ENCODE assay signal across 13 mouse cellular contexts in genomic region chr9:58246083-58246591, GRCm38 (mm10). TPM values are rescaled to one million over a fixed set of nuclear protein-coding genes. Genes with fewer than 3 reads are reported as not detected.
DNase-seq lines count a peak whose midpoint lies in the region; ATAC-seq and TF ChIP-seq lines count a peak whose summit lies in the region.
"Had no signal": no experiment of that assay in that cellular context is flagged by ENCODE, and none has a peak within 500 bp of the region (broad histone marks: within the 10 kb centered on the region; RNA-seq: fewer than 3 reads in every experiment).

No protein-coding gene starts in this region.

- no peak for TF ChIP-seq EP300 in stomach, postnatal 0 days (optimal IDR thresholded peaks at IDR 0.05)

- ATAC-seq in liver, embryonic 13.5 days (ENCODE audit: low read depth): peak; percentile 52
- no peak for ATAC-seq in stomach, postnatal 0 days (ENCODE audit: low FRiP score, low TSS enrichment)
- ATAC-seq in forebrain, embryonic 13.5 days: no peak

- H3K27me3 ChIP-seq in liver, embryonic 13.5 days: no peaks in the 10 kb centered on the region
- H3K27me3 ChIP-seq in stomach, postnatal 0 days (ENCODE audit: control insufficient read depth, insufficient read depth, low read length): no peaks in the 10 kb centered on the region
- H3K27me3 ChIP-seq in forebrain, embryonic 13.5 days: no peaks in the 10 kb centered on the region
- H3K27me3 ChIP-seq: limb, embryonic 15.5 days; midbrain, embryonic 12.5 days had no signal

- no peak for TF ChIP-seq CTCF in stomach, postnatal 0 days (IDR thresholded peaks at IDR 0.05; ENCODE audit: low read depth)

- H3K4me2 ChIP-seq in liver, embryonic 13.5 days: peak overlapping the region; percentile 95
- no peak overlapping the region for H3K4me2 ChIP-seq in stomach, postnatal 0 days (replicated peaks; ENCODE audit: low read depth)
- H3K4me2 ChIP-seq in forebrain, embryonic 13.5 days: no peak overlapping the region

- WGBS in liver, embryonic 13.5 days (ENCODE audit: insufficient replicate concordance): 11% methylated on average over 4 of the region's 4 CpGs
- WGBS in stomach, postnatal 0 days: 59% methylated on average over 4 of the region's 4 CpGs
- WGBS in forebrain, embryonic 13.5 days: 73% methylated on average over 4 of the region's 4 CpGs

- peaks cover 79% of the 10 kb centered on the region for H3K4me1 ChIP-seq in liver, embryonic 13.5 days (replicated peaks)
- peaks cover 7% of the 10 kb centered on the region for H3K4me1 ChIP-seq in stomach, postnatal 0 days (replicated peaks; ENCODE audit: control insufficient read depth, insufficient read depth)
- peaks cover 51% of the 10 kb centered on the region for H3K4me1 ChIP-seq in forebrain, embryonic 13.5 days

- H3K27ac ChIP-seq in liver, embryonic 13.5 days: peak overlapping the region; percentile 97
- no peak overlapping the region for H3K27ac ChIP-seq in stomach, postnatal 0 days (replicated peaks)
- no peak overlapping the region for H3K27ac ChIP-seq in forebrain, embryonic 13.5 days
- H3K27ac ChIP-seq: midbrain, embryonic 12.5 days had no signal

- H3K9ac ChIP-seq in liver, embryonic 13.5 days: peak overlapping the region; percentile 92
- 0 out of 2 replicates have a peak overlapping the region, but pooled peaks have one; percentile 23 for H3K9ac ChIP-seq in stomach, postnatal 0 days (ENCODE audit: low read length)
- H3K9ac ChIP-seq in forebrain, embryonic 13.5 days: no peak overlapping the region
- H3K9ac ChIP-seq: limb, embryonic 15.5 days; midbrain, embryonic 12.5 days had no signal

- peak overlapping the region; percentile 82 for H3K4me3 ChIP-seq in liver, embryonic 13.5 days (replicated peaks)
- no peak overlapping the region for H3K4me3 ChIP-seq in stomach, postnatal 0 days (ENCODE audit: low read depth, low read length)
- no peak overlapping the region for H3K4me3 ChIP-seq in forebrain, embryonic 13.5 days

- DNase-seq in spleen, postnatal 36 days (ENCODE audit: low spot score in 2 of 2): peak; percentile 65 to 72
- no peak for DNase-seq in spleen, adult 18-20 months
- DNase-seq in c-Kit-negative CD71-positive TER-119-positive erythroid progenitor cells, embryonic 14.5 days (ENCODE audit: low read depth, low spot score): peak; percentile 68
- peak; percentile 59 for DNase-seq in liver, embryonic 13.5 days
- DNase-seq in stomach, postnatal 0 days (ENCODE audit: low spot score): no peak
- DNase-seq in cerebellum, postnatal 25 days: no peak
- no peak for DNase-seq in T-cell, adult 2 months (ENCODE audit: low spot score)
- DNase-seq: layer of hippocampus, adult 9-11 months; right cerebral cortex, postnatal 25 days; thymus, postnatal 14 days had no signal

- no peaks in the 10 kb centered on the region for H3K9me3 ChIP-seq in liver, embryonic 13.5 days (replicated peaks)
- H3K9me3 ChIP-seq in stomach, postnatal 0 days (ENCODE audit: control insufficient read depth, low read length): no peaks in the 10 kb centered on the region
- no peaks in the 10 kb centered on the region for H3K9me3 ChIP-seq in forebrain, embryonic 13.5 days (replicated peaks)
- H3K9me3 ChIP-seq: limb, embryonic 15.5 days; midbrain, embryonic 12.5 days had no signal

- peaks cover 45% of the 10 kb centered on the region for H3K36me3 ChIP-seq in liver, embryonic 13.5 days
- H3K36me3 ChIP-seq in stomach, postnatal 0 days (ENCODE audit: control insufficient read depth, insufficient read depth, low read length): 0 out of 2 replicates have a peak, but pooled peaks cover 2% of the 10 kb centered on the region
- H3K36me3 ChIP-seq in forebrain, embryonic 13.5 days (ENCODE audit: poor library complexity, severe bottlenecking): no peaks in the 10 kb centered on the region
- H3K36me3 ChIP-seq: midbrain, embryonic 12.5 days had no signal

RNA-seq across cellular contexts. Expression of gene Pml, which starts 3.4 kb away (rescaled TPM):
- polyA plus RNA-seq in liver, embryonic 13.5 days (2015; fragmentation: Nextera tagmentation; extraction: Ambion mirVana): 18.9 and 21.1 TPM in 2 replicates
- polyA plus RNA-seq in stomach, postnatal 0 days (2015; fragmentation: Nextera tagmentation; extraction: Ambion mirVana): 5.2 and 6.7 TPM in 2 replicates
- 7.1 and 8.3 TPM in 2 replicates for polyA plus RNA-seq in forebrain, embryonic 13.5 days (2015; fragmentation: Nextera tagmentation; extraction: Ambion mirVana)

RNA-seq across cellular contexts. Expression of gene Stoml1, which starts 6.8 kb away (rescaled TPM):
- 5.2 and 5.5 TPM in 2 replicates for polyA plus RNA-seq in liver, embryonic 13.5 days (2015; fragmentation: Nextera tagmentation; extraction: Ambion mirVana)
- 19.9 and 20.4 TPM in 2 replicates for polyA plus RNA-seq in stomach, postnatal 0 days (2015; fragmentation: Nextera tagmentation; extraction: Ambion mirVana)
- polyA plus RNA-seq in forebrain, embryonic 13.5 days (2015; fragmentation: Nextera tagmentation; extraction: Ambion mirVana): 71.6 and 77.9 TPM in 2 replicates

RNA-seq across cellular contexts. Expression of gene Islr2, which starts 42.0 kb away (rescaled TPM):
- polyA plus RNA-seq in liver, embryonic 13.5 days (2015; fragmentation: Nextera tagmentation; extraction: Ambion mirVana): 0.03 TPM in 1 of 2 replicates, not detected in the other
- polyA plus RNA-seq in stomach, postnatal 0 days (2015; fragmentation: Nextera tagmentation; extraction: Ambion mirVana): 0.45 and 0.69 TPM in 2 replicates
- 50.1 and 56.9 TPM in 2 replicates for polyA plus RNA-seq in forebrain, embryonic 13.5 days (2015; fragmentation: Nextera tagmentation; extraction: Ambion mirVana)

RNA-seq across cellular contexts. Expression of gene Islr, which starts 42.0 kb away (rescaled TPM):
- polyA plus RNA-seq in liver, embryonic 13.5 days (2015; fragmentation: Nextera tagmentation; extraction: Ambion mirVana): 3.8 and 4.2 TPM in 2 replicates
- polyA plus RNA-seq in stomach, postnatal 0 days (2015; fragmentation: Nextera tagmentation; extraction: Ambion mirVana): 46.5 and 58.7 TPM in 2 replicates
- 10.0 and 11.2 TPM in 2 replicates for polyA plus RNA-seq in forebrain, embryonic 13.5 days (2015; fragmentation: Nextera tagmentation; extraction: Ambion mirVana)

Comparison
In these comparisons a context has a peak if more than half of its experiments do, and no peak if none do; other contexts are left out.
1. DNase-seq: peak in spleen, postnatal 36 days (2 of 2), c-Kit-negative CD71-positive TER-119-positive erythroid progenitor cells, embryonic 14.5 days (single experiment) and liver, embryonic 13.5 days (single experiment); none in spleen, adult 18-20 months (0 of 2), stomach, postnatal 0 days (single experiment), cerebellum, postnatal 25 days (0 of 2) and T-cell, adult 2 months (single experiment).
2. RNA of gene Islr2, which starts 42.0 kb away (polyA plus RNA-seq): 50.1 to 56.9 TPM in forebrain, embryonic 13.5 days; 0.45 to 0.69 TPM in stomach, postnatal 0 days and 0.03 TPM in liver, embryonic 13.5 days; every median in the first group is over 10 times any median in the second.